Mouse (Mus musculus) spleen, adult 12 weeks (tissue): ENCODE data around the gene Jun.

Experiments used
- DNase-seq: peaks from one replicate; pipeline ENCODE4 v3.0.0; 2022; ENCODE audit warnings: low spot score

Gene Jun

GRCm38 (mm10) chr4:95052025-95052899 lies at the start of gene Jun:
Jun (minus strand) TSS chr4:95052222.
- DNase-seq: peak; percentile 89

DNA sequence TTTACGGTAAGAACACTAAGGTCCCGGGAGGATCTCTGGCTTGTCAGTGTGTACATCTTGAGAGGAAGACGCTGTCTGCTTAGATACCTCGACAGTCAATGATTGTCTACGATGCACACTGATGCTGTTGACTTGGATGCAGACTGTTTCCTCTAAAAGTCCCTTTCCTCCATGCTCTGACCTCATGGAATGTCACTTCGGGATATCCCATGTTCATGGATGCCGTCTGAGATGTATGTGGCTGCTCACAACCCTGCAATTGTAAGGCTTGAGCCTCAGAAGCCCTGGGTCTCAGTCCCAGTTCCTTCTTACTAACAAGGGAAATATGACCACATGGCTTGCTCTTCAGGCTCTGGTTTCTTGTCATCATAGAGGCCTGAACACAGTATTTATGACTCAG lies 49.7 kb upstream of the Jun start:
- DNase-seq: no peak

GRCm38 (mm10) chr4:95100694-95101093 lies 48.7 kb upstream of the Jun start:
- DNase-seq: no peak

DNA sequence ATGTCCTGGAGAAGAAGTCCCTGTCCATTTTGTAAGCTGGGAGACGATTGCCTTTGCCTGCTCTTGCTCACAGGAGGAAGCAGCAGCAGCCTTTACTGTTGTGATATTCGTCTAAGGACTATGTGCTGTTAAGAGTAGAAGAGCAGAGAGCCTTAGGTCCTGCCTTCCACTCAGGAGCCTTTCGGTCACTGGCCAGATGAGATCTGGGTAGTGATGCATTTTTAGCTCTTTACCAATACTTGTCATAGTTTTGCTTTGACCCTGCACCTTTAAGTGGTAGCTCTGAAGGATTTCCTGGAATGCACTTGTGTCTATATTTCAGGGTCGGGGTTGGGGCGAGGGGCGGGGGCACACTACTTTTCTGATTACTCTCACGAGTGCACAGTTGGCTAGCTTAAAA lies 47.4 kb upstream of the Jun start:
- DNase-seq: no peak

DNA sequence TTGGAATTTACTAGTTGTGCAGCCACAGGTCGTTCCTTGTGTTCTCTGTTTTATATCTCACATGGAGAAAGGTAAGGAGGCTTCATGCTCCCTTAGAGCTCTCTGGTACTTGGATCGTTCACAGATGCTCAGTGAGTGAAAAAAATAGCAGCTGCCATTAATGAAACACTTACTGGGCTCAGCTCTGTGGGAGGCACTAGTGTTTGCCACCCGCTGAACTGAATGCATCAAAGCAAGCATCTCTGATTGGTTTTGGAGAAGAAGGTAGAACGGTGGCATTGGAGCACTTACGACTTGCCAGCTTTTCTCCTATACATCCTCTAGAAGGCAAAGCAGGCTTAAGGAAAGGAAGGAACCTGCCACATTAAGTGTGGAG lies 46.7 kb upstream of the Jun start:
- DNase-seq: no peak

- DNase-seq: no peak
These were observed 46.1 kb upstream of the Jun start for GRCm38 (mm10) chr4:95097942-95098721.

DNA sequence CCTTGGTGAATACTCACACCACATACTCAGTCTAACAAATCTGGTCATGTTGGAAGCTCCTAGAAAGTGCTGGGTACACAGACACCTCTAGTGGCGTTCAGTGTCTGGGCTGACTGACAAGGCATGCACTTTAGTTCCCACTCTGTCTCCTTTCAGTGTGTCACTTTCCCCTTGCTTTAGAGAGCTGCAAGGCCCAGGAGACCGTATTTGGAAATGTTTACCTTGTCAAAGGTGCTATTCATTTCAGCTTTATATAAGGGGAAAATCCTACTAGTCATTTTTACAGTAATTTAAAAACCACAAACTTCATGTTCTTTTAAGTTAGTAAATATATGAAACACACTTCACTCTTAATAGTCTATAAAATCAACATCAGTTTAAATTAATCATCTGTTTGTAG lies 44.7 kb upstream of the Jun start:
- DNase-seq: no peak

DNA sequence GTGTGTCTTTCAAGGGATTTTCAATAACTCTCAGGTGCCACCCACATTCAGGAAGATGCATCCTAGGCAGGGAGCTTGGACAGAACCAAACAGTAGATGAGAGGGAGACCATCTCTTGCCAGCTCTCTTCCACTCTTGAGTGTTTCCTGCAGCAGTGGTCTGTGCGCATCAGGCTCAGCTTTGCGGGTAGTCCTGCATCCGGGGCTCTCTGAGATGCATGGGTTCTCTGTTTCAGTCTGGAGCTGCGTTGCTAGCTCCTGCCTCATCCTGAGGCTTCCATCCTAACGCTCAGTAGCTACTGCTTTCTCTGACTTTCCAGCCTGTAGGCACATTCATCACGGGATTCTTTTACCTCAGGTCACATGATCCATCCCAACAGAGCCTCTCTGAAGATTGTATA lies 43.9 kb upstream of the Jun start:
- DNase-seq: no peak

GRCm38 (mm10) chr4:95095355-95095754 lies 43.3 kb upstream of the Jun start:
- DNase-seq: no peak

GRCm38 (mm10) chr4:95094700-95095113 lies 42.7 kb upstream of the Jun start:
- no peak for DNase-seq

- DNase-seq: no peak
These were observed 41.6 kb upstream of the Jun start for GRCm38 (mm10) chr4:95093615-95094014.

GRCm38 (mm10) chr4:95092516-95092915 lies 40.5 kb upstream of the Jun start:
- no peak for DNase-seq

GRCm38 (mm10) chr4:95091536-95091935 lies 39.5 kb upstream of the Jun start:
- no peak for DNase-seq

DNA sequence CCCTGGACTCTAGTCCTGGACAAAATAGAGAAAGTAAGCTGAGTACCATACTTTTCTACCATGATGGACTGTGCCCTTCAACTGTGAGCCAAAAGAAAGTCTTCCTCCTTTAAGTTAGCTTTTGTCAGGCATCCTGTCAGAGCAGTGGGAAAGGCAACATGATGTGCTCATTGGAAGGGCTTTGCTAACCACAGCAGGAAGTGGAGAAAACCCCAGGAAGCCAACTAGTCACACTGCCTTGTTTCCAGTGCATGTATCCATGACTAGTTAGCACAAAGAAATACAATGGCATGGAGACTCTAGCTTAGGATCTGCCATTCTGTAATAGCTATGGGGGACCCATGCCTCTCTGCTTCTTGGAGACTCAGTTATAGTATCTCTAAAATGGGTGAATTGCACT lies 37.9 kb upstream of the Jun start:
- DNase-seq: no peak

DNA sequence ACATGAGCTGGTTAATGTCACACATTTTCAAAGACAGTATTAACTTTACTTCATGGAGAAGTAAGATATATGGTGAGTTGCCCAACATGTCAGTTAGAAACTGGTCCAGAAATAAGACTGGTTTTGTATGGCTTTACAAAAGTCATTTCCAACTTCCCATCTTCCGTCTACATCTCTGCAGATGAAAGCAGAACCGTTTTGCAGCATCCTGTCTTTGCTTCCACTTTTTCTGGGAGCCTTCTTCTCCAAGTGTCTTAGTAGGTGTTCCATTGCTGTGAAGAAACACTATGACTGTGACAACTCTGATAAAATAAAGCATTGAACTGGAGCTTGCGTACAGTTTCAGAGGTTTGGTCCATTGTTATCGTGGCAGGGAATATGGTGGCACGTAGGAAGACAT lies 37.0 kb upstream of the Jun start:
- DNase-seq: no peak

DNA sequence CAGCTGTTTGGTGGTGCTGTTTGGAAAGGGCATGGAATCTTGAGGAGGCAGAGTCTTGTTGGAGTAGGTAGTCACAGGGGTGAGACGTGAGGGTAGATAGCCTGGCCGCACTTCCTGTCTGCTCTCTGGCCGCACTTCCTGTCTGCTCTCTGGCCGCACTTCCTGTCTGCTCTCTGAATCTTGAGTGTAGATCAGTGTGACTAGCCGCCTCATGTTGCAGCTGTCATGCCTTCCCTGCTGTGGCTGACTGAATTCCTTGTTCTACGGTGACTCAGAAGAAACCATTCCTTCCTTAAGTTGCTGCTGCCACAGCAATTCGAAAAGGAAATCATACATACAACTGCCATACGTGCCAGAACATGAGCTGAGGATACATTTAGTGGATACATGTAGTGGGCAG lies 31.9 kb upstream of the Jun start:
- no peak for DNase-seq

DNA sequence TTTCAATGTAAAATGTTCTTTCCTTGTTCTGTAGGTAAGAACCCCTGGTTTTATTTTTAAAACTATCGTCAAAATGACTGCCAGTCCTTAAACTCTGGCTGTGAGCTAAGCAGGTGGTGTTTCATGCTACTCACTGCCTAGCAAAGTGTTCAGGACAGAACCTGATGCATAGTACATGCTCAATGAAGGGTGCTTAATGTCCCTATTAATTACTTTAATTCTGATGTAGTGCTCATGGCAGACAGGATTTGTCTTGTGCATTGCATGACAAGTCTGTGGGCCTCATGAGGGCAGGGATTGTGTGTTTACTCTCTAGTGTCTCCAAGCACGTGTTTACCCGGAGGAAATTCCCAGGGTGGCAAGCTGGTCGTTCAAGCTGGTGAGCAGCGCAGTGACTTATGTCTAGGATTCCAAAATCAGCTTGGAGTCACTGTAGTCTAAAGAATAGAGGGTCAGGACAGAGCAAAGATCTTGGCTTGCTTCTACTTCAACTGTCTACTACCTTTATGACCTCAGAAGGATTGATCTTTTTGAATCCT lies 31.2 kb upstream of the Jun start:
- no peak for DNase-seq

- DNase-seq: no peak
These were observed 30.6 kb upstream of the Jun start for GRCm38 (mm10) chr4:95082481-95083088.

DNA sequence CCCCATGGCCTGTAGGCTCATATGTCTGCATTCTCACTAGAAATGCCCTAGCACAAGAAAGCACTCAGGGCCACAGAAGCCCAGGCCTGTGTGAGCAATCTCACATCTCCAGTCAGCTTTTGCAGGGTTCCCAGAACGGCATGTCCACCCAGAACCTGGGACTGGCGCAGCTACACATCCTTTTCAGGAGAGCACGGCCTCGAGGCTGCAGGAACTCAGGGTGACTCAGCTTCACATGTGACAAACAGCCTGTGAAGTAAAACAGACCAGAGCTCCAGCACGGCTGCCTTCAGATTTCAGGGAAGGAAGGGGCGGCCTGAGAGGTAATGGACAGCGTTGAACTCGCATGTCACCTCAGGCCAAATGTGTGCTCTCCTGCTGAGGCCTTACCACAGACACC lies 29.6 kb upstream of the Jun start:
- DNase-seq: no peak

DNA sequence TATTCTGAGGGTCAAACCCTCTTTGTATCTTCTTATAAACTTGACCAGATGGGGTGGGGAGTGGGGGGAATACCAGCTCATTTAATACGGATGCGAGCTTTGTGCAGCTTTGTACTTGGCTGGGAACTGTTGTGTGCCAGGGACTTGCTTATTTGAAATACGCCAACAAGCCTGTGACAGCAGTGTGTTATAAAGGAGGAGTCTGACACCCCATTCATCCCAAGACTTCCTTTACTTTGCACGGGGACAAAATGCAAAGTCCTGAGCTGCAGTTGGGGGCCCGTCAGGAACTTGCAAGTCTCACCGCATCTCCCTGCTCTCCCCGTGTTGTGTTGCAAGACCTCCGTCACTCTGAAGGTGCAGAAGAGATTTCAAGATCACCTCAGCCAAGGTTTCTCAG lies 26.6 kb upstream of the Jun start:
- no peak for DNase-seq

DNA sequence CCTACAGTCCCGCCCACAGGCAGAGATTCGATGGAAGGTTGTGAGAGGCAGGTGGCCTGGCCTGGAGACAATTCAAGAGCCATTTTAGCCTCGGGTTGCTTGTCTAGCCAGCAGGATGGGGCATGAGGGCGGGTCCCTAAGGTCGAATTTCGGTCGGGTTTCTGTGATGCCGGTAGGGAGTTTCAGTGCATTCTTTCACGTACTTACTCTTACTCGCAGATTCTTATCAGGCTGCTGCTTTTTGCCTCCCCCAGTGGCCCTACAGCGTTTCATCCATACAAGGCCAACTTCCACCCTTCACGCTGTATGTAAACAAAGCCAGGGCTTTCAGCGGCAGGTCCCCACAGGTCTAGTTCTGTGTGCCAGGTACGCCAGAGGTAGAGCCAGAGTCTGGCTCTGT lies 24.3 kb upstream of the Jun start:
- DNase-seq: no peak

DNA sequence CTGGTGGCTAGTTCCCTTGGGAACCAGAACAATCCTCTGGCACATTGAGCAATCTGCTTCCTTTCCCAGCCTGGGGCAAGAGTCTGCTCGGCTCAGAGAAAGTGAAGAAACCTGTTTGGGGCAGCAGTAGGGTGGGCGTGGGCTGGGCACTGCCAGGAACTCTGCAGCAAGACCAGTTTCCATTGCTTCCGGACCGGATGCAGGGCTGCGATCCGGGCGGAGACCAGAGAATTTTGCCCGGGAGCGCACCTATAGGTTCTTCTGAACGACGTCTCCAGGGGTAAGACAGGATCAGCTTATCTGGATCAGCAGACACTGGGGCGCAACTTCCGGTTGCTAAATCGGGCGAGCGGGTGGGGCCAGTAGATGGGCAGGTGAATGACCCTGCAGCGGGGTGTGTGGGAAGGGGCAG lies 23.6 kb upstream of the Jun start:
- DNase-seq: no peak

DNA sequence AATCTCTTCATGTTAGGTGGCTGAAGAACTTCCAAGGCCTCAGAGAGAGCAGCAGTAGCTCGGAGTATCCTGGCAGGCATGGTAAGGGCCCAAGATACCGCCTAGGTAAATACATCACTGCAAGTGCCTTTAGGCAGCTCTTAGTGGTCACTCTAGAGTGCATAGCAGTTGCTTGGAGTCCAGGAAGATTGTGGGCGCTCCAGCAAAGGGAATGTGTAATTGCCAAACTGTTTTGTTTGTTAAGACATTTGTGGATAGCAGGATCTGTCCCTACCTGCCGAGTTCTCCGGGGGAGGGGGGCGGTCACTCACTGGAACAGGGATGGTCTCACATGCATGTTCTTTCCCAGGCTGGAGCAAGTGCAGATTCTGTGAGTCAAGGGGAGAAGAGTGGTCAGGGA lies 22.3 kb upstream of the Jun start:
- no peak for DNase-seq
